Mouse (Mus musculus) liver, embryonic 14.5 days (tissue): ENCODE data around the gene Avil. TPM values are rescaled to one million over a fixed set of nuclear protein-coding genes. Genes with fewer than 3 reads are reported as not detected.
A peak's percentile ranks its signal among the peaks of the same experiment; 100 is the strongest.

Experiments used
- ATAC-seq: fragments of 200-750 bp; cut with Nextera tagmentation; 2 replicates; pipeline ENCODE4 v1.8.0; 2017; ENCODE audit warnings: moderate number of reproducible peaks, mild to moderate bottlenecking, moderate library complexity; ENCODE audit not compliant: insufficient read depth
- DNase-seq, 3 experiments: peaks; one replicate each; pipeline ENCODE4 v3.0.0-alpha.2; 2012 to 2013; ENCODE audit warnings: low read depth in 3 of 3, low spot score in 3 of 3
- H3K27ac ChIP-seq: fragments of 300-500 bp; sonication (generic); 2 replicates; pipeline ENCODE4 v1.5.1; 2014; ENCODE audit warnings: moderate library complexity, mild to moderate bottlenecking, control low read depth, inconsistent platforms
- H3K27me3 ChIP-seq: fragments of 300-500 bp; sonication (generic); 2 replicates; pipeline ENCODE4 v1.6.1; 2014; ENCODE audit warnings: mild to moderate bottlenecking, low read length, moderate library complexity; ENCODE audit not compliant: control insufficient read depth, insufficient read depth
- H3K36me3 ChIP-seq: fragments of 300-500 bp; sonication (generic); replicated peaks from 2 replicates; pipeline ENCODE4 v1.6.1; 2014; ENCODE audit warnings: low read depth; ENCODE audit not compliant: control insufficient read depth, insufficient read depth
- H3K4me1 ChIP-seq, 2 experiments: fragments of 200-500 bp in 1 of 2; fragments of 300-500 bp in 1 of 2; sonication (generic) in 1 of 2; replicated peaks; 2 replicates each; pipeline ENCODE4 v1.6.1; 2012 to 2014; ENCODE audit warnings: antibody characterized with exemption in 1 of 2, inconsistent platforms in 1 of 2, low read length in 1 of 2; ENCODE audit not compliant: control insufficient read depth in 2 of 2, insufficient read depth in 2 of 2
- H3K4me2 ChIP-seq: fragments of 300-500 bp; sonication (generic); 2 replicates; pipeline ENCODE4 v1.6.1; 2014; ENCODE audit warnings: low read depth, mild to moderate bottlenecking, control low read depth, moderate library complexity
- H3K4me3 ChIP-seq, 2 experiments: fragments of 200-500 bp in 1 of 2; fragments of 300-500 bp in 1 of 2; sonication (generic) in 1 of 2; 2 replicates each; pipeline ENCODE4 v1.5.1; 2012 to 2014; ENCODE audit warnings: low read depth in 2 of 2, low read length in 2 of 2, mild to moderate bottlenecking in 2 of 2, control low read depth in 1 of 2, inconsistent platforms in 1 of 2, moderate library complexity in 1 of 2; ENCODE audit not compliant: insufficient read depth in 1 of 2
- H3K9ac ChIP-seq: fragments of 300-500 bp; sonication (generic); replicated peaks from 2 replicates; pipeline ENCODE4 v1.6.1; 2014; ENCODE audit warnings: mild to moderate bottlenecking, control low read depth, moderate library complexity
- H3K9me3 ChIP-seq: fragments of 300-500 bp; sonication (generic); 2 replicates; pipeline ENCODE4 v1.6.1; 2016; ENCODE audit warnings: low read length, mixed read lengths; ENCODE audit not compliant: control insufficient read depth
- CTCF ChIP-seq: IDR thresholded peaks from 2 replicates; pipeline ENCODE4 v1.5.1; 2016; ENCODE audit warnings: antibody characterized with exemption, low read depth, control low read depth
- EP300 ChIP-seq: IDR thresholded peaks from 2 replicates; pipeline ENCODE4 v1.6.1; 2016; ENCODE audit warnings: antibody characterized with exemption, low read depth
- WGBS: fragments of 180-500 bp; shearing (Covaris S2); extraction: QIAGEN DNeasy Blood & Tissue Kit; methylation state at CpG from one replicate; pipeline ENCODE4 v1.1.7; 2014; ENCODE audit not compliant: insufficient replicate concordance; 5-methylcytosine and 5-hydroxymethylcytosine counted together
- polyA plus RNA-seq, 2 experiments: library from polyadenylated mRNA; depleted of rRNA in 1 of 2; stranded (reverse) in 1 of 2; unstranded in 1 of 2; fragments of >200 nt; fragmentation: Nextera tagmentation in 1 of 2; extraction: Ambion mirVana in 1 of 2; gene quantifications; 2 replicates each; pipeline versions ENCODE4 v1.2.1 to v1.2.3; 2012 to 2014

Gene Avil
- polyA plus RNA-seq, 2 experiments, result 0.03 to 0.12 TPM

DNA sequence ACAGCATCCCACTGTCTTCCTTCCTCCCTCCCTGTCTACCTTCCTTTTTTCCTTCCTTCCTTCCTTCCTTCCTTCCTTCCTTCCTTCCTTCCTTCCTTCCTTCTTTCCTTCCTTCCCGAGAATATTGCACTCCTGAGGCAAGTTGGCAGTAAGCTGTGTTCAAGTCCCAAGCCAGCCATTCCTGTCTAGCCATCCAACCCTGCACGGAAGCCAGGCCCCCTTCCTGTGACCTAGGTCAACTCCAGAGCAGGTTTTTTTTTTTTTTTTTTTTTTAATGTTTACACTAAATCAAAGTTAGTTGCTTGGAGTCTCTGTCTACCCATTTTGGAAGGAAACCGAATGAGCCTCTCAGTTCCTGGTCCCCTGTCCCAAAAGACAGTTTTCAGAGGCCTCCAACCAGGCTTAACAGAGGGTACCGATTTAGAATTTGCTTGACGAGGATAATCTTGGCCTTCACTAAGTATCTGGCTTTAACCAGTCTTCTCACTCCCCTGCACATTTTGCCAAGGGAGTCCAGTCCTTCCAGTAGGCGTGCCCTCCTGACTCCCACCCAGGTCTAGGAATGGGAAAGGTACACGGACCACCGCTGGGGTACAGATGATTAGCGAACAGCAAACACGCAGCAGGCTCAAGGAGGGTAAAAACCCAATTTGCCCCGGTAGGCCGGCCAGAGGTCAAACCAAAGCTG lies 29.0 kb upstream of the Avil start:
- H3K9me3 ChIP-seq, result no peaks in the 10 kb centered on the region
- H3K9ac ChIP-seq, result no peak overlapping the region
- no peak overlapping the region; the same call in 1 of the 2 replicates for H3K27ac ChIP-seq
- no peaks in the 10 kb centered on the region for H3K36me3 ChIP-seq
- ATAC-seq (no peak), DNase-seq (no peak)
- H3K27me3 ChIP-seq, result no peaks in the 10 kb centered on the region; the same call in 1 of the 2 replicates
- H3K4me1 ChIP-seq, result peaks cover 0 to 13% of the 10 kb centered on the region in 2 experiments; a peak in 2 of 4 replicates
- H3K4me2 ChIP-seq, result 0 out of 2 replicates have a peak overlapping the region, but pooled peaks have one; percentile 3
- WGBS, result 31% methylated on average over 12 of the region's 12 CpGs
- H3K4me3 ChIP-seq, result no peak overlapping the region
- TF ChIP-seq CTCF (no peak), EP300 (no peak)

DNA sequence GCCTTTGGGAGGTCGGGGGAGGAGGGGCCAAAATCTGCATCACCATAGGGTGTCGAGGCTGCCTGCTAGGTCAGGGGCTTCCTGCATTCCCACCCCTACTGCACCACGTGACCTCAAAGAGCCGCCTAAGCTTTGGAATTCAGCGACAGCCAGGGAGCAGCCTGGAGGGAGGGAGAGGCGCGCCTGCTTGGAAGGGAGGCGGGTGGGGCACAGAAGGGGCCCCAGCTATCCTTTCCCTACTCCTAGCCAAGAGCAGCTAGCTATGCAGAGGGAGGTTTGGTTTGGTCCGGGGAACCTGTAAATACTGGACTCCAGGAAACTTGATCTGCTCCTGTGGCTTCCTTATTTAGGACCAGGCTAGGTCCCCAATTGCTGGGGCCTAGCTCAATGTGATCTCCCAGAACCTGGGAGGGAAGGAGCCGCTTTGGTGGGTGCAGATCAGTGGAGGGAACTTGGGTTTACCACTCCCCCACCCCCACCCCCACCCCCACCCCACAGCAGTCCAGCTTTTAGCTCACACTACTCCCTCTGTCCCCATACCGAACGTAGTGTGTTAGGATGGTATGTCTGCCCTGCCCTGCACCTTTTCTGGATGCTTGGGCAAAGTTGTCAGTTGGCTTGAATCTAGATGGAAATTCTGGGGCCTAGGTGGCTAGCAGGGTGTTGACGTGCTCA lies 28.3 kb upstream of the Avil start:
- Histone ChIP-seq H3K36me3 (no peaks in the 10 kb centered on the region), H3K9me3 (no peaks in the 10 kb centered on the region), H3K4me3 (no peak overlapping the region), H3K27me3 (no peaks in the 10 kb centered on the region; the same call in 1 of the 2 replicates), H3K4me1 (peaks cover 0 to 16% of the 10 kb centered on the region in 2 experiments; a peak in 2 of 4 replicates), H3K4me2 (no peak overlapping the region), H3K9ac (no peak overlapping the region), H3K27ac (no peak overlapping the region)
- no peak for TF ChIP-seq EP300
- TF ChIP-seq CTCF, result no peak
- WGBS, result 35% methylated on average over 13 of the region's 13 CpGs
- ATAC-seq (peak; percentile 68), DNase-seq (peak in 2 of 3 experiments; percentile 30 to 35)

DNA sequence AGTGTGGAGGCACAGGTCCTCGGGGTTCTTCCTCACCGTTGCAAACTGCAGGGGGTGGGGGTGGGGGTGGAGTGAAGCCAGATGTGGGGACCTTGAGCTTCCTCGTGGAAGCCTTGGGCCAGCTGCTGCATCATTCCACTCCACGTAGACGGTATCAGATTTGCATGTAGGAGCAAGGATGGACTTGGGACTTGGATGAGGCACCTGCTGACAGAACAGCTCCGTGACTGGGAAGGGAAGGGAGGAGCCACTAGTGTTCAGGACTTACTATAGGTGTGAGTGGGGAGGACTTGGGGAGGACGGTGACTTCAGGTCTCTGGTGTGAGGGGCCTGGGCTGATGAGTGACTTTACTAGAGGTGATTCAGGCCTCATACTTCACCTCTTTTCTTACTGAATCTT lies 27.5 kb upstream of the Avil start:
- no peaks in the 10 kb centered on the region; the same call in 1 of the 2 replicates for H3K27me3 ChIP-seq
- H3K9ac ChIP-seq, result no peak overlapping the region
- peaks cover 3 to 18% of the 10 kb centered on the region in 2 experiments for H3K4me1 ChIP-seq
- no peaks in the 10 kb centered on the region for H3K36me3 ChIP-seq
- no peak overlapping the region for H3K27ac ChIP-seq
- H3K4me3 ChIP-seq, result no peak overlapping the region
- TF ChIP-seq EP300 (no peak), CTCF (no peak)
- ATAC-seq (no peak), DNase-seq (no peak)
- no peaks in the 10 kb centered on the region for H3K9me3 ChIP-seq
- WGBS, result 46% methylated on average over 7 of the region's 7 CpGs
- no peak overlapping the region for H3K4me2 ChIP-seq

DNA sequence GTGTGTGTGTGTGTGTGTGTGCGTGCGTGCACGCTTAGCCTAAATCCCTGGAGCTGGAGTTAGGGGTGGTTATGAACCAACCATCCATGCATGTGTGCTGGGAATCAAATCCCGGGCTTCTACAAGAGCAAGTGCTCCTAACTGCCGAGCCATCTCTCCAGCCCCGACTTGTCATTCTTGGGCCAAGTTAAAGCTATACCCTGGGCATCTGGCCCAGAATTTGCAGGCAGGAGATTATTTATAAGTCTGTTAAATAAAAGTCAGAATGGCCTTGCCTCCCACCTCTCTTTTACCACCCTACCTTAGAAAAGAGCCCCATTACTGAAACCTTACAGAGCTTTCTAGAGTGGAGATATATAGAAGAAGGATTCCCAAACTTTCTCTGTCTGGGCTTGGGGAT lies 24.8 kb upstream of the Avil start:
- Histone ChIP-seq H3K4me3 (no peak overlapping the region), H3K4me1 (peaks cover 12 to 19% of the 10 kb centered on the region in 2 experiments), H3K27me3 (no peaks in the 10 kb centered on the region; the same call in 1 of the 2 replicates), H3K9ac (no peak overlapping the region), H3K36me3 (no peaks in the 10 kb centered on the region), H3K27ac (no peak overlapping the region), H3K9me3 (no peaks in the 10 kb centered on the region), H3K4me2 (no peak overlapping the region)
- DNase-seq (no peak), ATAC-seq (no peak)
- TF ChIP-seq CTCF, result no peak
- TF ChIP-seq EP300, result no peak
- WGBS, result 76% methylated on average over 6 of the region's 6 CpGs

DNA sequence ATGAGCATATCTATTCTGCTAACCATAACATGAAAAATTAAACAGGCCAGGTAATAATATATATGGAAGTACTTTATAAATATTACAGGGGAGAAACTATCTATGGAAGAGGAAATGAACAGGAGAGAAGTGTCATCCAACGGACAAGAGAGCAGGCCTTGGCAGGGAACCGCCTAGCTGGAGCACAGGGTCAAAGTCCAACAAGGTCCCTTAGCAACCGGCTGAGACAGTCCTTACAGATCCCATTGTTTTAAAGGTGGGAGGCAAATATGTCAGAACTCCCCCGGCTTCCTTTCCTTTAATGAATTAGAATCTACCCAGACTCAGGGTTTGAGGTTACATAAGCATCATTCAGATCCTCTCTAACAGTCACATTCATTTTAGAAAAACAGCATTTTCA lies 23.4 kb upstream of the Avil start:
- Histone ChIP-seq H3K27ac (no peak overlapping the region), H3K4me3 (no peak overlapping the region), H3K36me3 (no peaks in the 10 kb centered on the region), H3K27me3 (no peaks in the 10 kb centered on the region; the same call in 1 of the 2 replicates), H3K9me3 (no peaks in the 10 kb centered on the region), H3K4me2 (no peak overlapping the region), H3K9ac (no peak overlapping the region), H3K4me1 (peaks cover 18 to 19% of the 10 kb centered on the region in 2 experiments)
- TF ChIP-seq EP300 (no peak), CTCF (no peak)
- WGBS, result 69% methylated on average over 4 of the region's 4 CpGs
- no peak for ATAC-seq
- no peak for DNase-seq
